Mouse (Mus musculus) myocyte (in vitro differentiated cells): ENCODE results near the gene Igdcc3.
A peak's percentile ranks its signal among the peaks of the same experiment; 100 is the strongest.

Experiments
- CEBPB ChIP-seq: IDR thresholded peaks from 2 replicates; pipeline ENCODE4 v1.6.1; 2011; ENCODE audit warnings: mild to moderate bottlenecking, moderate library complexity; ENCODE audit not compliant: poor library complexity, insufficient read depth, severe bottlenecking
- E2F4 ChIP-seq: IDR thresholded peaks from one replicate; pipeline ENCODE4 v1.6.1; 2011; ENCODE audit warnings: mild to moderate bottlenecking, control low read depth, moderate library complexity; ENCODE audit not compliant: insufficient read depth
- MAX ChIP-seq: IDR thresholded peaks from one replicate; pipeline ENCODE4 v1.6.1; 2011; ENCODE audit warnings: low read depth, mild to moderate bottlenecking, control low read depth
- MYOD1 ChIP-seq, 3 experiments: IDR thresholded peaks; one replicate each; pipeline ENCODE4 v1.6.1; 2011; ENCODE audit warnings: control low read depth in 2 of 3, low read depth in 2 of 3, mild to moderate bottlenecking in 2 of 3, moderate library complexity in 1 of 3; ENCODE audit not compliant: insufficient read length in 2 of 3, control insufficient read depth in 1 of 3
- MYOG ChIP-seq, 3 experiments: IDR thresholded peaks; one replicate each; pipeline ENCODE4 v1.6.1; 2011; ENCODE audit warnings: control low read depth in 2 of 3, low read depth in 2 of 3, mild to moderate bottlenecking in 2 of 3; ENCODE audit not compliant: insufficient read length in 2 of 3, control insufficient read depth in 1 of 3, insufficient read depth in 1 of 3
- POLR2A ChIP-seq: IDR thresholded peaks from one replicate; pipeline ENCODE4 v1.6.1; 2011; ENCODE audit warnings: low read depth, mild to moderate bottlenecking, control low read depth, moderate library complexity; ENCODE audit not compliant: insufficient read length
- POLR2AphosphoS2 ChIP-seq: IDR thresholded peaks from one replicate; pipeline ENCODE4 v1.6.1; 2011; ENCODE audit warnings: low read depth, control low read depth; ENCODE audit not compliant: insufficient read length
- TCF12 ChIP-seq: IDR thresholded peaks from one replicate; pipeline ENCODE4 v1.6.1; 2011; ENCODE audit warnings: mild to moderate bottlenecking, control low read depth; ENCODE audit not compliant: poor library complexity, insufficient read depth, severe bottlenecking
- USF1 ChIP-seq: IDR thresholded peaks from one replicate; pipeline ENCODE4 v1.6.1; 2011; ENCODE audit warnings: low read depth, mild to moderate bottlenecking, control low read depth, moderate library complexity

GRCm38 (mm10) chr9:65195621-65195981 is 54.6 kb downstream of the Igdcc3 start:
- TF ChIP-seq MAX, result no peak
- TF ChIP-seq POLR2A, result peak; percentile 16
- TF ChIP-seq POLR2AphosphoS2, result no peak
- TF ChIP-seq TCF12, result no peak
- peak in 1 of 3 experiments; percentile 26 for TF ChIP-seq MYOD1 (IDR thresholded peaks at IDR 0.05; ENCODE audit: control insufficient read depth in 1 of 3, insufficient read length in 2 of 3, low read depth in 2 of 3)
- no peak for TF ChIP-seq CEBPB
- TF ChIP-seq E2F4, result no peak
- no peak for TF ChIP-seq USF1
- no peak for TF ChIP-seq MYOG (IDR thresholded peaks at IDR 0.05; ENCODE audit: control insufficient read depth in 1 of 3, insufficient read depth in 1 of 3, insufficient read length in 2 of 3, low read depth in 2 of 3)
